Mouse (Mus musculus) thymus, adult 2 months (tissue): Measurements from ENCODE around the gene Zfp212. TPM values are rescaled to one million over a fixed set of nuclear protein-coding genes. Genes with fewer than 3 reads are reported as not detected.
A peak's percentile ranks its signal among the peaks of the same experiment; 100 is the strongest.

Experiments used
- DNase-seq: peaks from one replicate; pipeline ENCODE4 v3.0.0; 2021
- H3K27ac ChIP-seq: fragments of 200-500 bp; 2 replicates; pipeline ENCODE4 v1.5.1; 2012; ENCODE audit warnings: low read length, control low read depth; ENCODE audit not compliant: control insufficient read depth, insufficient read depth
- H3K27me3 ChIP-seq: fragments of 200-500 bp; 2 replicates; pipeline ENCODE4 v1.6.1; 2012; ENCODE audit warnings: mild to moderate bottlenecking, low read length, moderate library complexity, mixed read lengths; ENCODE audit not compliant: control insufficient read depth, insufficient read depth
- H3K36me3 ChIP-seq: fragments of 200-500 bp; 2 replicates; pipeline ENCODE4 v1.6.1; 2012; ENCODE audit warnings: mild to moderate bottlenecking, low read length, moderate library complexity; ENCODE audit not compliant: control insufficient read depth, insufficient read depth
- H3K4me1 ChIP-seq: fragments of 200-500 bp; replicated peaks from 2 replicates; pipeline ENCODE4 v1.6.1; 2012; ENCODE audit warnings: low read length; ENCODE audit not compliant: control insufficient read depth, insufficient read depth
- H3K4me3 ChIP-seq: fragments of 200-500 bp; 2 replicates; pipeline ENCODE4 v1.5.1; 2012; ENCODE audit warnings: mild to moderate bottlenecking, low read length, control low read depth, moderate library complexity; ENCODE audit not compliant: control insufficient read depth, insufficient read depth
- CTCF ChIP-seq: fragments of 200-500 bp; IDR thresholded peaks from 2 replicates; pipeline ENCODE4 v1.5.1; 2012; ENCODE audit warnings: mild to moderate bottlenecking, control low read depth, low read length, moderate library complexity, borderline replicate concordance; ENCODE audit not compliant: control insufficient read depth, poor library complexity, insufficient read depth; ENCODE audit errors: extremely low read depth
- POLR2A ChIP-seq: fragments of 200-500 bp; IDR thresholded peaks from 2 replicates; pipeline ENCODE4 v1.6.1; 2012; ENCODE audit warnings: mild to moderate bottlenecking, low read length, control low read depth, moderate library complexity; ENCODE audit not compliant: control insufficient read depth, poor library complexity, insufficient read depth; ENCODE audit errors: extremely low read depth
- WGBS: fragments of 180-500 bp; shearing (Covaris S2); methylation state at CpG from one replicate; pipeline ENCODE4 v1.1.7; 2018; 5-methylcytosine and 5-hydroxymethylcytosine counted together
- polyA plus RNA-seq: library from polyadenylated mRNA; depleted of rRNA; stranded (reverse); fragments of >200 nt; gene quantifications from 2 replicates; pipeline ENCODE4 v1.2.3, GENCODE M21; 2012; rRNA removed

Gene Zfp212
- 25.3 and 26.4 TPM in 2 replicates for polyA plus RNA-seq

DNA sequence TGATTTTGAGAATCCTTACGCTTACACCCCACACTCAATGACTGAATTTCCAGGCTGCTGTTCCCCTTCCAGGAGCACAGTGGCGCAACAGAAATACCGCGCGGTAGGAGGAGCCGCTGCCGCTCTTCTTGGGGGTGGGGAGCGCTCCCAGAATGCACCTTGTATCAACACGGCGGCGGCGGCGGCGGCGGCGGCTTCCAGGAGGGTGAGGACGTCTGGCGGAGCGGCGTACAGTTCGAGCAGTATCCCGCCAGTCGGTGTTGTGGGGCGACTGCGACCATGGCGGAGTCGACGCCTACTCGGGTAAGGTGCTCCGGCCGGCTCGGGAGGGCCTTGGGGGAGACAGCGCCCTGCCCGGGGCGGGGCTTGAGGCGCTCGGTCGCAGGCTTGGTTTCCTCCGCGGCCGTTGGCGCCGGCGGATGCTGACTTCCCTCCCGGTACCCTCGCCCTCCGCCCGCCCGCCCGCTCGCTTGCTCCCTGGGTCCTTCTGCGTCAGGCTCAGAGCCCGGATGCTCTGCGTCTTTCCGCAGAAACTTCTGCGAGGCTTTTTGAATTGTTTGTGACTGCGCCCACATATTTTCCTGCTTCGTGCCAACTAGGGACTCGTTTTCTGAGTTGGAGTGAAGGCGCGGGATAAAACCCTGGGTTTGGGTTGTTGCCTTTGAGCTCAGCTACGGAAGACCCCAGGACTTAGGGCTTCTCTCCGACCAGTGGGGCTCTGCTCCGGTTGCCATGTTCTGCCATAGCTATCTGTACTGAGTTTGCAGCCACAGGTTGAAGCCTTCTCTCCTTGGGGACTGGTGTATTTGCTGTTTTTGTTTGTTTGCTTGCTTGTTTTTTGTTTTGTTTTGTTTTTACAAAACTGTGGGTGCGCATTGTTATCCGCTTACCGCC is at the start of gene Zfp212:
TSS of gene Zfp212 (plus strand) at position 30 of the 894 bp plus-strand sequence.
- under 1% methylated on average over 67 of the region's 67 CpGs for WGBS
- peak within 1 kb of the TSS; percentile 79 for H3K4me3 ChIP-seq
- peaks cover 4% of the 10 kb centered on the region; the same call in 1 of the 2 replicates for H3K4me1 ChIP-seq
- peak within 1 kb of the TSS; percentile 92 for H3K27ac ChIP-seq
- TF ChIP-seq CTCF (peak; percentile 34; the same call in 1 of the 2 replicates), POLR2A (peak; percentile 80)
- DNase-seq, result peak; percentile 87
- H3K27me3 ChIP-seq, result no peaks in the 10 kb centered on the region
- no peaks in the 10 kb centered on the region for H3K36me3 ChIP-seq

DNA sequence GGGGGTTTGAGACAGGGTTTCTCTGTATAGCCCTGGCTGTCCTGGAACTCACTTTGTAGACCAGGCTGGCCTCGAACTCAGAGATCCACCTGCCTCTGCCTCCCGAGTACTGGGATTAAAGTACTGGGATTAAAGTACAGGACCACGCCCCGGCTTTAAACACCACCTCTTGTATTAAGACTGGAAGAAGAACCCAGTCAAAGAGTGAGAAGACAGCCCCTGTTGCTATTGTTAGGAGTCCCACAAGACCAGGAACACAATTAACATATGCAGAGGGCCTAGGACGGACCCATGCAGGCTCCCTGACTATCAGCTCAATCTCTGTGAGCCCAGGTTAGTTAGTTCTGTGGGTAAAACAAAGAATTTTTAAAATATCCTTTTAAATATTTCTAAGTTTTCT is 48.0 kb upstream of the Zfp212 start:
- 94% methylated on average over 5 of the region's 5 CpGs for whole genome bisulfite sequencing
- H3K4me1 ChIP-seq, result peaks cover 2% of the 10 kb centered on the region; the same call in 1 of the 2 replicates
- no peak for DNase-seq
- peaks cover 2% of the 10 kb centered on the region; the same call in 1 of the 2 replicates for H3K36me3 ChIP-seq
- H3K4me3 ChIP-seq, result no peak overlapping the region
- no peaks in the 10 kb centered on the region for H3K27me3 ChIP-seq
- H3K27ac ChIP-seq, result no peak overlapping the region
- TF ChIP-seq POLR2A, result no peak
- no peak for TF ChIP-seq CTCF

DNA sequence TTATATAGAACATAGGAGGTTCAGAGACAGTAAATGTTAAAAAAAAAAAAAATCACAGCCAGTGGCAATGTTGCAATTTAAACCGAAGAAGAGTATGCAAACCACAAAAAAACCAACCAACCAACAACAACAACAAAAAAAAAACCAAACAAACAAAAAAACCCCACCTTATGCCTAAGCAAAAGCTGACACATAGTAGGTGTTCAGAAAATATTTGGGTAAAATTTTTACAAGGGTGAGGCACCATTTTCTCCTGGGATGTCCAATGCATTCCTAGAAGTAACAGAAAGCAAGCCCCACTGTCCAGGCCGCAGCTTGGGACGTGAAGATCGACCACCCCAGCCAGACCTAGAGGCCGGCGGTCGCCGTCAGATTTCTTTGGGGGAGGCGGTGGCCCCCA is 43.2 kb upstream of the Zfp212 start, which contains the start of gene Zfp282:
TSS of gene Zfp282 (plus strand) at position 147 of the 400 bp plus-strand sequence.
- Histone ChIP-seq H3K4me1 (peaks cover 11% of the 10 kb centered on the region), H3K27ac (peak within 1 kb of the TSS; percentile 53; the same call in 1 of the 2 replicates), H3K27me3 (no peaks in the 10 kb centered on the region), H3K36me3 (no peaks in the 10 kb centered on the region), H3K4me3 (peak within 1 kb of the TSS; percentile 100)
- TF ChIP-seq POLR2A (no peak), CTCF (no peak)
- WGBS, result 3% methylated on average over 9 of the region's 9 CpGs
- DNase-seq, result no peak

DNA sequence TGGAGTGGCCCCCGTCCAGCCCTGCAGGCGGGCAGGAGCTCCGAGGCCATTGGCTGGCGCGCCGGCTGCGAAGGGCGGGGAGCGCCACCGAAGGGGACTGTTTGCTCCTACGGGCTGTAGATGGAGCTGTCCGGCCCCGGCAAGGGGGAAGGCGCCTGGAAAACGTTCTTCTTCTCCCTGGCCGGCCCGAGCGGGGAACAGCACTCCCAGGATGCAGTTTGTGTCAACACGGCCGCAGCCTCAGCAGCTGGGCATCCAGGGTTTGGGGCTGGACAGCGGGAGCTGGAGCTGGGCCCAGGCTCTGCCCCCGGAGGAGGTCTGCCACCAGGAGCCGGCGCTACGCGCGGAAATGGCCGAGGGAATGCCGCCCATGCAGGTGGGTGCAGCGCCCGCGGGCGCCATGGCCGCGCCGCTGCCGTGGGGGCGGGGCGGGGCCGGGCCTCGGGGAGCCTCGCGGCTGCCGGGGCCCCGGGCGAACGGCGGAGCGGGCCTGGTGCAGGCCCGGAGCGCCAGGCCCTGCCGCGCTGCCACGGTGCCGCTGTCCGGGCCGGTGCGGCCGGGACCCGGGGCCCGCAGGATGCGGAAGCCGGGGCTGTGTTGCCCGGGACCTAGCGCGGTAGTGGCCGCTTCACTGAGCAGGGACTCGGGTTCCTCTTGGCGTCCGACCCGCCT is 42.7 kb upstream of the Zfp212 start:
- Histone ChIP-seq H3K36me3 (0 out of 2 replicates have a peak, but pooled peaks cover 2% of the 10 kb centered on the region), H3K4me1 (peaks cover 11% of the 10 kb centered on the region), H3K27ac (peak overlapping the region; percentile 53; the same call in 1 of the 2 replicates), H3K27me3 (no peaks in the 10 kb centered on the region), H3K4me3 (peak overlapping the region; percentile 100)
- under 1% methylated on average over 70 of the region's 71 CpGs for whole genome bisulfite sequencing
- TF ChIP-seq POLR2A, result no peak
- 0 out of 2 replicates have a peak, but pooled peaks have one; percentile 33 for TF ChIP-seq CTCF
- DNase-seq, result peak; percentile 75

DNA sequence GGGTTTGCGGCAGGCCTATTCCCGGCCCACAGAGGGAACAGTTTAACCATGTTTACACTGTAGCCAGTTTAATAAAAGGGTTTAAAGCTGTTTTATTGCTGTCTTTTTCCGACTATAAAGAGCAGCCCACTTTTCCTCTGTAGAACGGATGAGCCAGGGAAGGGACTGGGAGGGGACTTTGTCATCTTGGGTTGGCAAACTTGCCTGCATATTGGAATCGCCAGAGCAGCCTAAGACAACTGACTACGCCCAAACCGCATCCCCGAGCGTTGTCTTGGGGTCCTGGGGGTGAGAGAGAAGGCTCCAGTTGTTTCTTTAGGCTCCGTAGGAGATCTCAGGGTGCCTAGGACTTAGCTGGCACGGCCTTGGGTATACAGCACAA is 42.2 kb upstream of the Zfp212 start:
- WGBS, result under 1% methylated on average over 11 of the region's 11 CpGs
- H3K4me1 ChIP-seq, result peaks cover 11% of the 10 kb centered on the region
- H3K36me3 ChIP-seq, result 0 out of 2 replicates have a peak, but pooled peaks cover 3% of the 10 kb centered on the region
- peak; percentile 25 for DNase-seq
- no peaks in the 10 kb centered on the region for H3K27me3 ChIP-seq
- H3K27ac ChIP-seq, result no peak overlapping the region
- H3K4me3 ChIP-seq, result peak overlapping the region; percentile 100
- no peak for TF ChIP-seq POLR2A
- no peak for TF ChIP-seq CTCF

DNA sequence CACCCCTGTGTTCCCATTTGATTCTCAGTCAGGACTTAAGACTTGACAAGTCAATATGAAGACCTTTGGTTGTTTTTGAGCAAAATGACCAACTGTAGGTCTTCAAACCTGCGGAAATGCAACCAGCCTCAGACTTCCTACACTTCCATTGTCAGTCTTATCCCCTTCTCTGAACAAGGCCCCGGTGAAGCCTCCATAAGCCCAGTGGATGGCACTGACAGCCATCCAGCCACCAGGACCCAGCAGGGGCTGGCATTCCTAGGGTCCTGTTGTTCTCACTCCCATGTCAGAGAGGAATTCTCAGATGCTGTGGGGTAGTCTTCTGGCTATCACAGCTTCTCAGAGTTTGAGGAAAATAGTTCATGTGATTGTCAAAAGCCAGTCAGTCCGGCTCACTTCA is 41.7 kb upstream of the Zfp212 start:
- H3K27ac ChIP-seq, result no peak overlapping the region
- H3K4me1 ChIP-seq, result peaks cover 11% of the 10 kb centered on the region
- 58% methylated on average over 3 of the region's 3 CpGs for WGBS
- no peaks in the 10 kb centered on the region for H3K27me3 ChIP-seq
- 0 out of 2 replicates have a peak, but pooled peaks cover 3% of the 10 kb centered on the region for H3K36me3 ChIP-seq
- TF ChIP-seq CTCF (no peak), POLR2A (no peak)
- no peak for DNase-seq
- no peak overlapping the region for H3K4me3 ChIP-seq
